In genomic region chr14:30190308-30190971, GRCm38 (mm10) we compare ENCODE assay signal across 22 mouse cellular contexts.
DNase-seq lines count a peak whose midpoint lies in the region; ATAC-seq and TF ChIP-seq lines count a peak whose summit lies in the region.
"Had no signal": no experiment of that assay in that cellular context is flagged by ENCODE, and none has a peak within 500 bp of the region (broad histone marks: within the 10 kb centered on the region; RNA-seq: fewer than 3 reads in every experiment).

No protein-coding gene starts in this region.

- TF ChIP-seq POLR2A in bone marrow, adult 2 months (IDR thresholded peaks at IDR 0.05; ENCODE audit: borderline replicate concordance, control insufficient read depth, low read depth, low read length), result no peak

- no peak for DNase-seq in kidney, postnatal 0 days (ENCODE audit: low spot score)
- no peak for DNase-seq in kidney, postnatal 4 days
- DNase-seq in ES-CJ7 (ENCODE audit: low read depth, low spot score), result peak; percentile 35
- no peak for DNase-seq in embryo, embryonic 9.5 days (ENCODE audit: extremely low spot score)
- no peak for DNase-seq in ovary, postnatal 36 days (ENCODE audit: low spot score)
- DNase-seq: adrenal gland, postnatal 25 days; B cell, adult 2 months; cerebellum, adult 8-10 months; heart, postnatal 4 days; kidney, postnatal 10 days; liver, embryonic 13.5 days; right cerebral cortex, postnatal 4 days; thymus, postnatal 14 days had no signal

- H3K36me3 ChIP-seq in kidney, postnatal 0 days (ENCODE audit: insufficient read depth, low read length), result no peaks in the 10 kb centered on the region
- H3K36me3 ChIP-seq in forebrain, embryonic 15.5 days, result no peaks in the 10 kb centered on the region
- H3K36me3 ChIP-seq: hindbrain, embryonic 15.5 days; intestine, embryonic 15.5 days; liver, embryonic 13.5 days had no signal

- 0 out of 2 replicates have a peak, but pooled peaks have one; percentile 20 for TF ChIP-seq CTCF in kidney, postnatal 0 days (IDR thresholded peaks at IDR 0.05; ENCODE audit: low read depth)
- TF ChIP-seq CTCF in bone marrow, adult 2 months (IDR thresholded peaks at IDR 0.05; ENCODE audit: control insufficient read depth, insufficient read depth, low read length), result no peak

- H3K4me2 ChIP-seq in kidney, postnatal 0 days (ENCODE audit: low read length), result no peak overlapping the region
- no peak overlapping the region for H3K4me2 ChIP-seq in forebrain, embryonic 15.5 days (replicated peaks)
- H3K4me2 ChIP-seq: embryonic facial prominence, embryonic 13.5 days; hindbrain, embryonic 15.5 days; intestine, embryonic 15.5 days; liver, embryonic 13.5 days; midbrain, embryonic 11.5 days had no signal

- no peak overlapping the region for H3K9ac ChIP-seq in kidney, postnatal 0 days (ENCODE audit: low read depth, low read length)
- H3K9ac ChIP-seq in forebrain, embryonic 15.5 days (replicated peaks), result no peak overlapping the region
- H3K9ac ChIP-seq: embryonic facial prominence, embryonic 13.5 days; hindbrain, embryonic 15.5 days; intestine, embryonic 15.5 days; liver, embryonic 13.5 days had no signal

- H3K9me3 ChIP-seq in kidney, postnatal 0 days (replicated peaks; ENCODE audit: low read length), result no peaks in the 10 kb centered on the region
- H3K9me3 ChIP-seq in forebrain, embryonic 15.5 days, result no peaks in the 10 kb centered on the region
- H3K9me3 ChIP-seq: embryonic facial prominence, embryonic 13.5 days; hindbrain, embryonic 15.5 days; intestine, embryonic 15.5 days; liver, embryonic 13.5 days had no signal

- no peaks in the 10 kb centered on the region for H3K4me1 ChIP-seq in kidney, postnatal 0 days (replicated peaks; ENCODE audit: insufficient read depth, low read length)
- no peaks in the 10 kb centered on the region; the same call in 1 of the 2 replicates for H3K4me1 ChIP-seq in bone marrow, adult 2 months (ENCODE audit: control insufficient read depth, insufficient read depth, low read length)
- no peaks in the 10 kb centered on the region for H3K4me1 ChIP-seq in forebrain, embryonic 15.5 days
- H3K4me1 ChIP-seq: embryonic facial prominence, embryonic 13.5 days; hindbrain, embryonic 15.5 days; intestine, embryonic 15.5 days; liver, embryonic 13.5 days had no signal

- WGBS in kidney, postnatal 0 days, result 84% methylated on average over 5 of the region's 5 CpGs
- 59% methylated on average over 5 of the region's 5 CpGs for WGBS in bone marrow, adult 2 months
- 88% methylated on average over 5 of the region's 5 CpGs for WGBS in forebrain, embryonic 15.5 days

- no peak overlapping the region for H3K27ac ChIP-seq in kidney, postnatal 0 days
- no peak overlapping the region for H3K27ac ChIP-seq in bone marrow, adult 2 months (ENCODE audit: control insufficient read depth, insufficient read depth, low read depth, low read length, poor library complexity)
- no peak overlapping the region for H3K27ac ChIP-seq in forebrain, embryonic 15.5 days (replicated peaks)
- H3K27ac ChIP-seq: embryonic facial prominence, embryonic 13.5 days; hindbrain, embryonic 15.5 days; intestine, embryonic 15.5 days; layer of hippocampus, adult 2 months; liver, embryonic 13.5 days had no signal

- ATAC-seq in kidney, postnatal 0 days (replicated peaks; ENCODE audit: low FRiP score, low read depth), result no peak
- peak; percentile 86 for ATAC-seq in megakaryocyte, adult 5-6 weeks (ENCODE audit: poor library complexity, severe bottlenecking)
- no peak for ATAC-seq in forebrain, embryonic 15.5 days (replicated peaks)
- ATAC-seq: forebrain, embryonic 14.5 days; intestine, embryonic 15.5 days had no signal

- H3K4me3 ChIP-seq in kidney, postnatal 0 days (replicated peaks; ENCODE audit: low read depth, low read length), result no peak overlapping the region
- peak overlapping the region; percentile 24 for H3K4me3 ChIP-seq in bone marrow, adult 2 months (replicated peaks; ENCODE audit: control insufficient read depth, low read depth, low read length)
- no peak overlapping the region for H3K4me3 ChIP-seq in forebrain, embryonic 15.5 days
- H3K4me3 ChIP-seq: embryonic facial prominence, embryonic 13.5 days; hindbrain, embryonic 15.5 days; intestine, embryonic 15.5 days; layer of hippocampus, adult 2 months; liver, embryonic 13.5 days had no signal

- H3K27me3 ChIP-seq in kidney, postnatal 0 days (ENCODE audit: insufficient read depth, low read length), result no peaks in the 10 kb centered on the region
- H3K27me3 ChIP-seq in forebrain, embryonic 15.5 days, result no peaks in the 10 kb centered on the region
- H3K27me3 ChIP-seq: embryonic facial prominence, embryonic 13.5 days; hindbrain, embryonic 15.5 days; intestine, embryonic 15.5 days; liver, embryonic 13.5 days had no signal
